9 mouse cellular contexts compared by ENCODE assay signal in genomic region chr10:110974463-110974862, GRCm38 (mm10). TPM values are rescaled to one million over a fixed set of nuclear protein-coding genes. Genes with fewer than 3 reads are reported as not detected.
DNase-seq lines count a peak whose midpoint lies in the region; ATAC-seq and TF ChIP-seq lines count a peak whose summit lies in the region.
"Had no signal": no experiment of that assay in that cellular context is flagged by ENCODE, and none has a peak within 500 bp of the region (broad histone marks: within the 10 kb centered on the region; RNA-seq: fewer than 3 reads in every experiment).

No protein-coding gene starts in this region.

- WGBS in heart, adult 2 months, result 31% methylated on average over 3 of the region's 3 CpGs
- 58% methylated on average over 3 of the region's 3 CpGs for WGBS in heart, embryonic 11.5 days (ENCODE audit: insufficient replicate concordance)
- WGBS in embryonic facial prominence, embryonic 10.5 days, result 63% methylated on average over 3 of the region's 3 CpGs
- WGBS in hindbrain, embryonic 14.5 days, result 59% methylated on average over 3 of the region's 3 CpGs
- 56% methylated on average over 3 of the region's 3 CpGs for WGBS in liver, postnatal 0 days (ENCODE audit: insufficient replicate concordance)

- peak; percentile 82 for TF ChIP-seq CTCF in heart, adult 2 months (IDR thresholded peaks at IDR 0.05)
- peak; percentile 62 for TF ChIP-seq CTCF in liver, postnatal 0 days (IDR thresholded peaks at IDR 0.05; ENCODE audit: low read depth)

- 0 out of 2 replicates have a peak, but pooled peaks cover 3% of the 10 kb centered on the region for H3K79me2 ChIP-seq in heart, adult 2 months (replicated peaks; ENCODE audit: control insufficient read depth, insufficient read depth, low read length)

- TF ChIP-seq POLR2A in heart, adult 2 months (IDR thresholded peaks at IDR 0.05; ENCODE audit: insufficient read depth, low read depth, low read length), result no peak

- H3K4me2 ChIP-seq in heart, embryonic 11.5 days, result no peak overlapping the region
- no peak overlapping the region for H3K4me2 ChIP-seq in hindbrain, embryonic 14.5 days (replicated peaks)
- no peak overlapping the region for H3K4me2 ChIP-seq in liver, postnatal 0 days (ENCODE audit: low read depth, low read length)
- H3K4me2 ChIP-seq: hindbrain, embryonic 15.5 days had no signal

- no peaks in the 10 kb centered on the region; the same call in 1 of the 2 replicates for H3K36me3 ChIP-seq in heart, adult 2 months (ENCODE audit: control insufficient read depth, insufficient read depth, low read length)
- H3K36me3 ChIP-seq in heart, embryonic 11.5 days (ENCODE audit: control insufficient read depth, insufficient read depth, low read length), result peaks cover 11% of the 10 kb centered on the region; the same call in 1 of the 2 replicates
- peaks cover 64% of the 10 kb centered on the region for H3K36me3 ChIP-seq in embryonic facial prominence, embryonic 10.5 days (replicated peaks)
- H3K36me3 ChIP-seq in hindbrain, embryonic 14.5 days (replicated peaks; ENCODE audit: control insufficient read depth, insufficient read depth), result peaks cover 48% of the 10 kb centered on the region
- peaks cover 9% of the 10 kb centered on the region; the same call in 1 of the 2 replicates for H3K36me3 ChIP-seq in liver, postnatal 0 days (replicated peaks; ENCODE audit: insufficient read depth, low read length)

- H3K4me3 ChIP-seq in heart, adult 2 months, result no peak overlapping the region
- H3K4me3 ChIP-seq in heart, embryonic 11.5 days (ENCODE audit: low read depth, low read length), result no peak overlapping the region
- H3K4me3 ChIP-seq in embryonic facial prominence, embryonic 10.5 days, result no peak overlapping the region
- H3K4me3 ChIP-seq in hindbrain, embryonic 14.5 days (replicated peaks; ENCODE audit: low read length), result no peak overlapping the region
- no peak overlapping the region for H3K4me3 ChIP-seq in liver, postnatal 0 days (ENCODE audit: low read depth, low read length)
- H3K4me3 ChIP-seq: hindbrain, embryonic 15.5 days had no signal

- no peak for ATAC-seq in heart, embryonic 11.5 days (replicated peaks; ENCODE audit: insufficient number of reproducible peaks, low FRiP score, low TSS enrichment)
- peak; percentile 43; the same call in 1 of the 2 replicates for ATAC-seq in hindbrain, embryonic 14.5 days (ENCODE audit: low FRiP score)
- ATAC-seq in liver, postnatal 0 days, result no peak

- peak; percentile 35 to 51 for DNase-seq in heart, adult 2 months
- DNase-seq in adrenal gland, postnatal 10 days, result peak; percentile 61
- DNase-seq in embryonic facial prominence, embryonic 10.5 days (ENCODE audit: low spot score), result peak; percentile 32
- peak; percentile 68 for DNase-seq in hindbrain, embryonic 14.5 days (ENCODE audit: low spot score)
- DNase-seq in liver, postnatal 0 days, result peak; percentile 42
- peak; percentile 74 for DNase-seq in retina, postnatal 1 day
- DNase-seq in spleen, adult 18-20 months, result no peak

- H3K27ac ChIP-seq in heart, adult 2 months, result no peak overlapping the region
- no peak overlapping the region for H3K27ac ChIP-seq in heart, embryonic 11.5 days (ENCODE audit: low read depth, low read length)
- no peak overlapping the region for H3K27ac ChIP-seq in embryonic facial prominence, embryonic 10.5 days (replicated peaks)
- no peak overlapping the region for H3K27ac ChIP-seq in hindbrain, embryonic 14.5 days
- H3K27ac ChIP-seq in liver, postnatal 0 days (ENCODE audit: low read depth), result no peak overlapping the region
- H3K27ac ChIP-seq: hindbrain, embryonic 15.5 days had no signal

- no peaks in the 10 kb centered on the region for H3K9me3 ChIP-seq in heart, embryonic 11.5 days (replicated peaks; ENCODE audit: control insufficient read depth, low read length)
- no peaks in the 10 kb centered on the region for H3K9me3 ChIP-seq in embryonic facial prominence, embryonic 10.5 days
- H3K9me3 ChIP-seq in hindbrain, embryonic 14.5 days (ENCODE audit: control insufficient read depth, low read length), result no peaks in the 10 kb centered on the region
- no peaks in the 10 kb centered on the region for H3K9me3 ChIP-seq in liver, postnatal 0 days (ENCODE audit: low read length)
- H3K9me3 ChIP-seq: hindbrain, embryonic 15.5 days had no signal

- intact Hi-C loops in heart, adult 2 months (cut with DNase I), result loop anchor here (2.0 kb wide), 2 partner anchors 56 to 298 kb away; no protein-coding TSS in a partner anchor

- no peak overlapping the region for H3K9ac ChIP-seq in heart, adult 2 months (ENCODE audit: low read depth, low read length)
- no peak overlapping the region for H3K9ac ChIP-seq in heart, embryonic 11.5 days (ENCODE audit: low read depth, low read length)
- no peak overlapping the region for H3K9ac ChIP-seq in hindbrain, embryonic 14.5 days
- H3K9ac ChIP-seq in liver, postnatal 0 days (replicated peaks), result no peak overlapping the region
- H3K9ac ChIP-seq: hindbrain, embryonic 15.5 days had no signal

- no peak for TF ChIP-seq EP300 in heart, adult 2 months (IDR thresholded peaks at IDR 0.05; ENCODE audit: insufficient read depth, low read depth, low read length)
- TF ChIP-seq EP300 in liver, postnatal 0 days (IDR thresholded peaks at IDR 0.05; ENCODE audit: low read depth), result no peak

- no peaks in the 10 kb centered on the region for H3K27me3 ChIP-seq in heart, adult 2 months (ENCODE audit: control insufficient read depth, insufficient read depth, low read length)
- H3K27me3 ChIP-seq in heart, embryonic 11.5 days (ENCODE audit: control insufficient read depth, insufficient read depth, low read length), result no peaks in the 10 kb centered on the region
- no peaks in the 10 kb centered on the region for H3K27me3 ChIP-seq in embryonic facial prominence, embryonic 10.5 days (replicated peaks; ENCODE audit: low read depth, poor library complexity, severe bottlenecking)
- H3K27me3 ChIP-seq in hindbrain, embryonic 14.5 days (ENCODE audit: control insufficient read depth, insufficient read depth, low read length), result no peaks in the 10 kb centered on the region
- no peaks in the 10 kb centered on the region for H3K27me3 ChIP-seq in liver, postnatal 0 days (ENCODE audit: insufficient read depth, low read length)
- H3K27me3 ChIP-seq: hindbrain, embryonic 15.5 days had no signal

- H3K4me1 ChIP-seq in heart, adult 2 months (ENCODE audit: control insufficient read depth, insufficient read depth, low read length), result no peaks in the 10 kb centered on the region
- no peaks in the 10 kb centered on the region for H3K4me1 ChIP-seq in heart, embryonic 11.5 days (ENCODE audit: control insufficient read depth, insufficient read depth, low read length)
- H3K4me1 ChIP-seq in embryonic facial prominence, embryonic 10.5 days, result peaks cover 7% of the 10 kb centered on the region
- H3K4me1 ChIP-seq in hindbrain, embryonic 14.5 days (replicated peaks; ENCODE audit: control insufficient read depth, insufficient read depth, low read length), result no peaks in the 10 kb centered on the region
- H3K4me1 ChIP-seq in liver, postnatal 0 days (ENCODE audit: insufficient read depth), result 0 out of 2 replicates have a peak, but pooled peaks cover 4% of the 10 kb centered on the region
- H3K4me1 ChIP-seq: hindbrain, embryonic 15.5 days had no signal

RNA-seq across cellular contexts. Expression of gene Zdhhc17, which starts 35.5 kb away (rescaled TPM):
- total RNA-seq in heart, adult 2 months (2021), result 10 to 100 TPM; 20.5 to 27.6 TPM
- polyA plus RNA-seq in heart, adult 2 months (2012; rRNA removed), result 19.0 and 32.2 TPM in 2 replicates
- polyA plus RNA-seq in heart, embryonic 11.5 days (2014; fragmentation: Nextera tagmentation; extraction: Ambion mirVana), result 14.9 and 19.7 TPM in 2 replicates
- total RNA-seq in adrenal gland, postnatal 10 days (2021), result 10 to 100 TPM; 29.7 to 37.4 TPM
- polyA plus RNA-seq in embryonic facial prominence, embryonic 10.5 days (2016; fragmentation: Nextera tagmentation; extraction: Ambion mirVana), result 28.1 and 29.3 TPM in 2 replicates
- polyA plus RNA-seq in hindbrain, embryonic 14.5 days (2014; fragmentation: Nextera tagmentation; extraction: Ambion mirVana), result 62.1 and 68.1 TPM in 2 replicates
- 4.1 and 4.9 TPM in 2 replicates for polyA plus RNA-seq in liver, postnatal 0 days (2015; fragmentation: Nextera tagmentation; extraction: Ambion mirVana)

RNA-seq across cellular contexts. Expression of gene Csrp2, which starts 54.9 kb away (rescaled TPM):
- total RNA-seq in heart, adult 2 months (2021), result 10 to 100 TPM; 37.0 to 41.6 TPM
- 39.3 and 39.5 TPM in 2 replicates for polyA plus RNA-seq in heart, adult 2 months (2012; rRNA removed)
- 430 and 458 TPM in 2 replicates for polyA plus RNA-seq in heart, embryonic 11.5 days (2014; fragmentation: Nextera tagmentation; extraction: Ambion mirVana)
- total RNA-seq in adrenal gland, postnatal 10 days (2021), result 100 to 1,000 TPM; 245 to 263 TPM
- 275 and 290 TPM in 2 replicates for polyA plus RNA-seq in embryonic facial prominence, embryonic 10.5 days (2016; fragmentation: Nextera tagmentation; extraction: Ambion mirVana)
- 122 and 128 TPM in 2 replicates for polyA plus RNA-seq in hindbrain, embryonic 14.5 days (2014; fragmentation: Nextera tagmentation; extraction: Ambion mirVana)
- polyA plus RNA-seq in liver, postnatal 0 days (2015; fragmentation: Nextera tagmentation; extraction: Ambion mirVana), result 19.2 and 21.2 TPM in 2 replicates

Comparison
In these comparisons a context has a peak if more than half of its experiments do, and no peak if none do; other contexts are left out.
1. DNase-seq: peak in heart, adult 2 months (2 of 2), adrenal gland, postnatal 10 days (single experiment), embryonic facial prominence, embryonic 10.5 days (single experiment), hindbrain, embryonic 14.5 days (single experiment), liver, postnatal 0 days (single experiment) and retina, postnatal 1 day (single experiment); none in spleen, adult 18-20 months (0 of 2).